ENCODE assay signal across 24 mouse cellular contexts in the genomic region with DNA sequence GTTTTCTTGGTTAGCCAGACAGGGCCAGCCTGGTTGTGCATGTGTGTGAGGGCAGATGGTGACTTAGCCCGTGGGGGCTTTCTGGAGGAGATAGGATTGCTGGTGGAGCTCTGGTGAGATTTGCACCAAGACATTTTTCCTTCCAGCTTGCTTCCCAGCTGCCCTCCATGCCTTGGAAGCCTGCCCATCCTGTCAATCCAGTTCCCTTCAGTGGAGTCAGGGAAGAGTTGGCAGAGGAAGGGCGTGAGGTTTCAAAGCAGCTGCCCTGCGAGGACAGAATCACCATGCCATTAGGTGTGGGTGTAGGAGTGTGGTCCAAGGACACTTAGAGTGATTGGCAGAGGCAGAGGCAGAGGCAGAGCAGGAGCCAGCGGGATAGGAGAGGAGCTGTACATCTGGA. TPM values are rescaled to one million over a fixed set of nuclear protein-coding genes. Genes with fewer than 3 reads are reported as not detected.
DNase-seq lines count a peak whose midpoint lies in the region; ATAC-seq and TF ChIP-seq lines count a peak whose summit lies in the region.
"Had no signal": no experiment of that assay in that cellular context is flagged by ENCODE, and none has a peak within 500 bp of the region (broad histone marks: within the 10 kb centered on the region; RNA-seq: fewer than 3 reads in every experiment).

TSS of gene Aldh3b3 (plus strand) at position 176 of the 400 bp plus-strand sequence.

- H3K4me1 ChIP-seq in hindbrain, postnatal 0 days (ENCODE audit: insufficient read depth, low read length) = no peaks in the 10 kb centered on the region
- no peaks in the 10 kb centered on the region for H3K4me1 ChIP-seq in hindbrain, embryonic 11.5 days (replicated peaks; ENCODE audit: control insufficient read depth, insufficient read depth, low read length)
- H3K4me1 ChIP-seq: forebrain, embryonic 12.5 days; limb, embryonic 10.5 days; neural tube, embryonic 13.5 days had no signal

- H3K9me3 ChIP-seq in hindbrain, postnatal 0 days (ENCODE audit: low read length) = no peaks in the 10 kb centered on the region
- H3K9me3 ChIP-seq in hindbrain, embryonic 11.5 days (ENCODE audit: control insufficient read depth, low read length) = no peaks in the 10 kb centered on the region
- H3K9me3 ChIP-seq: forebrain, embryonic 12.5 days; intestine, embryonic 15.5 days; limb, embryonic 10.5 days; neural tube, embryonic 13.5 days had no signal

- WGBS in hindbrain, postnatal 0 days = 52% methylated on average over 4 of the region's 4 CpGs
- 78% methylated on average over 4 of the region's 4 CpGs for WGBS in hindbrain, embryonic 11.5 days

- H3K9ac ChIP-seq in hindbrain, postnatal 0 days (replicated peaks; ENCODE audit: low read length) = no peak within 1 kb of the TSS
- H3K9ac ChIP-seq in hindbrain, embryonic 11.5 days (ENCODE audit: low read depth, low read length) = no peak within 1 kb of the TSS
- H3K9ac ChIP-seq: forebrain, embryonic 12.5 days; hindbrain, embryonic 14.5 days; intestine, embryonic 15.5 days; neural tube, embryonic 13.5 days had no signal

- no peak within 1 kb of the TSS for H3K4me3 ChIP-seq in hindbrain, postnatal 0 days (ENCODE audit: low read length)
- H3K4me3 ChIP-seq in hindbrain, embryonic 11.5 days (ENCODE audit: low read depth, low read length) = no peak within 1 kb of the TSS
- H3K4me3 ChIP-seq: forebrain, embryonic 12.5 days; intestine, embryonic 15.5 days; limb, embryonic 10.5 days; neural tube, embryonic 13.5 days had no signal

- intact Hi-C loops in left cerebral cortex, postnatal 4 days (cut with DNase I) = loop anchor here (10.0 kb wide), 1 partner anchor 126 kb away; the partner anchor contains the start of gene Cabp2
- intact Hi-C loops in left cerebral cortex, postnatal 14 days (cut with DNase I) = loop anchor here (10.0 kb wide), 1 partner anchor 126 kb away; the partner anchor contains the start of gene Cabp2

- no peaks in the 10 kb centered on the region for H3K27me3 ChIP-seq in hindbrain, postnatal 0 days (ENCODE audit: insufficient read depth, low read length)
- no peaks in the 10 kb centered on the region for H3K27me3 ChIP-seq in hindbrain, embryonic 11.5 days (ENCODE audit: control insufficient read depth, insufficient read depth, low read length)
- H3K27me3 ChIP-seq: intestine, embryonic 15.5 days; neural tube, embryonic 13.5 days had no signal

- no peak for TF ChIP-seq CTCF in hindbrain, postnatal 0 days (IDR thresholded peaks at IDR 0.05; ENCODE audit: low read depth)

- H3K36me3 ChIP-seq in hindbrain, postnatal 0 days (ENCODE audit: insufficient read depth, low read length) = no peaks in the 10 kb centered on the region
- no peaks in the 10 kb centered on the region for H3K36me3 ChIP-seq in hindbrain, embryonic 11.5 days (ENCODE audit: control insufficient read depth, insufficient read depth, low read length)
- H3K36me3 ChIP-seq: forebrain, embryonic 12.5 days; intestine, embryonic 15.5 days; limb, embryonic 10.5 days; neural tube, embryonic 13.5 days had no signal

- peak; percentile 24; the same call in 1 of the 2 replicates for ATAC-seq in hindbrain, postnatal 0 days
- ATAC-seq in hindbrain, embryonic 11.5 days (ENCODE audit: low FRiP score) = no peak
- ATAC-seq: intestine, embryonic 15.5 days; Patski had no signal

- H3K4me2 ChIP-seq in hindbrain, postnatal 0 days (ENCODE audit: low read depth, low read length) = no peak within 1 kb of the TSS
- no peak within 1 kb of the TSS for H3K4me2 ChIP-seq in hindbrain, embryonic 11.5 days (replicated peaks; ENCODE audit: low read depth, low read length)
- H3K4me2 ChIP-seq: forebrain, embryonic 12.5 days; hindbrain, embryonic 14.5 days; intestine, embryonic 15.5 days; liver, embryonic 11.5 days; midbrain, embryonic 11.5 days; neural tube, embryonic 13.5 days had no signal

- DNase-seq in adrenal gland, postnatal 14 days = peak; percentile 53
- DNase-seq in adrenal gland, adult (ENCODE audit: inconsistent age in 2 of 2, low spot score in 1 of 2) = no peak
- peak; percentile 47 for DNase-seq in hindbrain, postnatal 0 days (ENCODE audit: low spot score)
- no peak for DNase-seq in hindbrain, embryonic 11.5 days (ENCODE audit: low spot score)
- DNase-seq in left cerebral cortex, postnatal 4 days = peak; percentile 73
- no peak for DNase-seq in left cerebral cortex, postnatal 14 days (ENCODE audit: low spot score in 2 of 2)
- DNase-seq in brain, adult 2 months (ENCODE audit: low read depth, low spot score) = peak; percentile 22
- no peak for DNase-seq in ovary, adult 18-20 months (ENCODE audit: low spot score)
- DNase-seq: adrenal gland, postnatal 25 days; cerebellum, adult 2 months; gastrocnemius, postnatal 25 days; lung, adult 2 months; thymus, postnatal 4 days had no signal

- H3K27ac ChIP-seq in hindbrain, postnatal 0 days = no peak within 1 kb of the TSS
- H3K27ac ChIP-seq in hindbrain, embryonic 11.5 days (ENCODE audit: low read depth, low read length) = no peak within 1 kb of the TSS
- H3K27ac ChIP-seq: forebrain, embryonic 12.5 days; hindbrain, embryonic 14.5 days; intestine, embryonic 15.5 days; limb, embryonic 10.5 days; neural tube, embryonic 13.5 days had no signal

RNA-seq across cellular contexts. Expression of gene Aldh3b3, which starts in this region (rescaled TPM):
- 0.41 and 0.44 TPM in 2 replicates for total RNA-seq in adrenal gland, postnatal 14 days (2021)
- total RNA-seq in hindbrain, postnatal 0 days (2014; rRNA removed) = not detected in 2 replicates
- polyA plus RNA-seq in hindbrain, postnatal 0 days (2015; fragmentation: Nextera tagmentation; extraction: Ambion mirVana) = not detected in 2 replicates
- polyA plus RNA-seq in hindbrain, embryonic 11.5 days (2014; fragmentation: Nextera tagmentation; extraction: Ambion mirVana) = not detected in 2 replicates
- not detected for total RNA-seq in left cerebral cortex, postnatal 4 days (2021)
- total RNA-seq in left cerebral cortex, postnatal 14 days (2021) = under 1 TPM in 1 of 2 experiments, not detected in 1; 0.13 TPM
- total RNA-seq: gastrocnemius, postnatal 25 days; layer of hippocampus, adult 8-10 months had no signal
- polyA plus RNA-seq: cortical plate, adult 2 months; embryonic facial prominence, embryonic 11.5 days; forebrain, embryonic 12.5 days; hindbrain, embryonic 14.5 days; intestine, embryonic 15.5 days; limb, embryonic 10.5 days; liver, embryonic 11.5 days; midbrain, embryonic 11.5 days; neural tube, embryonic 13.5 days had no signal

Comparison
In these comparisons a context has a peak if more than half of its experiments do, and no peak if none do; other contexts are left out.
1. Peak in DNase-seq in adrenal gland, postnatal 14 days; RNA of the gene not detected or under 1 TPM.
2. Peak in DNase-seq and ATAC-seq in hindbrain, postnatal 0 days; RNA of the gene not detected or under 1 TPM.
3. Peak in DNase-seq in left cerebral cortex, postnatal 4 days; RNA of the gene not detected or under 1 TPM.